Mouse (Mus musculus): ENCODE measurements around the gene Pxn.

The Pxn gene

DNA sequence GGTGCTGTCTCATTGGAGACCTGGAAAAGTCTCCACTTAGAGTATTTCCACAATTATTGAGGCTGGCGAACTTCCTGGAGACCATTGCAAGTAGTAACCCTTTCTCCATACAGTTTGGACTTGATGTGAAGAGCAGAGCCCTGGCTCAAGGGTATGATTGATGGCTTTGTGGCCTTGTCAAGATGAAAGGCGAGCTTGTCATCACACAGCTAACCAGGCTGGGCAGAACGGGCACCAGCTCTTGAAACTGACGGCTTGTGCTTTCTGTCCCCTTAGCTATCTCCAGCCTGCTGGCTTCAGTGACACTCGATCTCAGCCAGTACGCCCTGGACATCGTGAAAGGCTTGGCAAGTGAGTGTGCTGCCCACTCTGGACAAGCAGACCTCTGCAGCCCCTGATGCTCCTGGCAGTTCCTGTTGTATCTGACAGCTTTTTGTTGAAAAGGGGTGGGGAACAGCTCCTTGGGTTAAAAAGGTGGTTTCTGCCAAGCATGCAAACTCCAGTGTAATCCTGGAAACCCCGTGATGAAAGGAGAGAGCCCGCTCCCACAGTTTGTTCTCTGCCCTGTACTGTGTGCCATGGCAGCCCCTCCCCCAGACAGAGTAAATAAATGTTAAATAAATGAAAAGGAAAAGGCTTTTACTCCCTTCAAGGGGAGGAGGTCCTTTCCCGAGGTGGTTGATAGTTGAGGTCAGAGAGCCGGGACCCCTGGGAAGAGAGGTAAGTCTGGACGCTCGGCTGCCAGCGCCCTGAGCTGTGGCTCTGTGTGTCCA, 73.9 kb downstream of the Pxn start:
- no peak for DNase-seq (ENCODE audit: low spot score in 2 of 2)

DNA sequence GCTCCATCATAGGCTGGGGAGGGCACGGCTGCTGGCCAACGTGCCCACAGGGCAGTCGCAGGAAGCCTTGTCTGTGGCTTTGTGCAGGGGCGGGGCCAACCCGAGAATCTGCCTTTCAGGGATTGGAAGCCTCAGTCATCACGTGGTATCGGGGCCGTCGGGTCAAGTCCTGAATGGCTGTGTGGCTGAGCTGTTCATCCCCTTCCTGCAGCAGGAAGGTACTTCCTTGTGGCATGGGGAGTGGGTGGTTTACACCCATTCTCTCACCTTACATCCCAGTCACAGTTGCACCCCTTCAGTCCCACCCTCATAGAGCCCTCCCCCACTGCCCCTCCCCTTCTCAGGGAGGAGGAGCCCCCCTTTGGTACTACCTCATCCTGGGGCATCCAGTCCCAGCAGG, 75.2 kb downstream of the Pxn start:
- DNase-seq (ENCODE audit: low spot score in 2 of 2), result no peak

DNA sequence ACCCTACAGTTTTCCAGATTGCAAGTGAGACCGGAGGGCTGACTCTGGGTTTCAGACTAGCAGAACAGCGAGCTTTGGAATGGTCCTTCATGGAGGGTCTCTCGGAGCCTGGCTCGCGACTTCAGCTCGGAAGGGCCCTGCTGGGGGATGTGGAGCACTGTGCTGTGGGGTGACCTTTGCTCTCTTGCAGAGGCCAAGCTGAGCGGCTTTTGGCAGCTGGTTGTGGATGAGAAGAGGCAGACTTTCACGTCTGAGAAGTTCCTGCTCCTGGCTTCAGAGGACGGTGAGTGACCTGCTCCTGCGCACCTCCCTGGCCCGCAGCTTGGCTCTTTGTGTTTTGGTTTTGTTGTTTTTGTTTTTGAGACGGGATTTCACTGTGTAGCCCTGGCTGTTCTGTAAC, 79.1 kb downstream of the Pxn start:
- DNase-seq (ENCODE audit: low spot score in 2 of 2), result no peak

DNA sequence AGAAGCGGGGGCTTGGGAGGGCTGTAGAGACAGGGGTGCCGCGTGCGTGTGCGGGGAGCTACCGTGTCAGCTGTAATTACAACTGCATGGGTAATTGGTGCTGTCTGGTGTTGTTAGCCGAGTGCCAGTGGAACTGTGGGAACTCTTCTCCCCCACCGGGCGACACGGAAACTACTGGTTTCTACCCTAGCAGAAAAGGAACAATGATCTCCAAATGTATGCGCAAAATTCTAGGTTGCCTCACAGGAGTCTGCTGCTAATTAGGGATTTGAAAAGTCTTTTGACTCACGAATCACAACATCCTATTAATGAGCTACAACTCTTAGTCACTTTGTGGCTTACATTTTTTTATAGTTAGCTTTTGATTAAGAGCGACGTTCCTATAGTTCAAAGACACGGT, 79.7 kb downstream of the Pxn start:
- no peak for DNase-seq (ENCODE audit: low spot score in 2 of 2)

DNA sequence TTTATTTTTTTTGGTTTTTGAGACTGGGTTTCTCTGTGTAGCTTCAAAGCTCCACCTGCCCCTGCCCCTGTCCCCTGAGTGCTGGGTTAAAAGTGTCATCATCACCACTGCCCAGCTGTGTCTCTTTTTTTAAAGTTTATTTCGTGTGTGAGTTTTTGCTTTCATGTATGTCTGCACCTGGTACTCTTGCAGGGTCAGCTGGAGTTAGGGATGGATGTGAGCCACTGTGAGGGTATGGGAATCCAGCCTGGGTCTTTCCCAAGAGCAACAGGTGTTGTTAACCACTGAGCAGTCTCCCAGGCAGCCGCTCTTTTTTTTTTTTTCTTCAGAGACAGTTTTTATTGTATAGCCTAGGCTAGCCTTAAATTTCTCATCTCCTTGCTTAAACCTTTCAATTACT, 80.3 kb downstream of the Pxn start:
- DNase-seq (ENCODE audit: low spot score in 2 of 2), result no peak

DNA sequence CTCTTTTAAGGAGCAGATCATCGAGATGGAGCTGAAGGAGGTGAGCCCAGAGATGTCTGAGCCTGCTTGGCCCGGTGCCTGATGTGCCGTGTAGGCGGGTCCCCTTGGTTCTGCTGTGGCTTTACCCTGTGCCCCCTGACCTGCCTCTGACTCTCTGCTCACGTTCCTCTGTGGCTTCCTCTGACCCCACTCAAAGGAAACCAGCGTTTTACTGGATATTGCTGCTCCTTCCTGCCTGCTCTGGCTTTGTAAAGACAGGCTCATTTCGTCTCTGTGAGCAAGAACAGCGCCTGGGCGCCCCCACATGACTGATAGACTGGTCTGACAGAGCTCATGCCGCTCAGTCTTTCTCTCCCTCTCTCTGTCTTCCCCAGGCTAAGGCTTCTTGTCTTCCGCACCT, 84.6 kb downstream of the Pxn start:
- DNase-seq (ENCODE audit: low spot score in 2 of 2), result no peak

DNA sequence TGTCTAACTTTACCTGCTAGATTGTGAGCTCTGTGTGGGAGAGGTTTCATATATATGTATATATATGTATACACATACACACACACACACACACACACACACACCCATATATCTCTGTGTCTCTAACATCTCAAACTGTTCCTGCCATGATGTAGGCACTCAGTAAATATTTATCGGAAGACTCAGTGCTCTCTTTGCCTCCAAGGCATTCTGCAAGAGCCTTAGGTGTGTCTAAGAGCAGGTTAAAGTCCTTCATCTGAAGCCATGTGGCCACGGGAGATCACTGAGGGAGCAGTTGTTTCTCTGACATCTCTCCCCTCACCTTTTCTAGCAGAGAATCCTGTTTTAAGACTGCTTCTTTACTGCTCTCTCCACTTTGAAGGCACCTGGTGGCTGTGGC, 85.0 kb downstream of the Pxn start:
- DNase-seq (ENCODE audit: low spot score in 2 of 2), result no peak

DNA sequence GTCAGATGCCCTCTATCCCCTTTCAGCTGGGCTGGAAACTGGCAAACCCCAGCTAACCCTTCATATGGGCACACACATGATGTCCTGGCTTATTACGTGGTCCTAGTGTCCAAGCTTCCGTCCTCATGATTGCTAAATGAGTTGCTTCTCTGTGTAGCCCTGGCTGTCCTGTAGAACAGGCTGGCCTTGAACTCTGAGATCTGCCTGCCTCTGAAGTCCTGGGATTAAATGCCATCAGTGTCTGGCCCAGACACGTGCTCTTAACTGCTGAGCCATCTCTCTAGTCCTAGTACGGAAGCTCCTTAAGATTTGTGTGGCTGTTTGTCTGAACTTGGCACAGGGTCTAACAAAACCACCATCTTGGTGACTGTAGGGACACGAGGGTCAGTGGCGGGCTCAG, 97.1 kb downstream of the Pxn start:
- DNase-seq (ENCODE audit: low spot score in 2 of 2), result no peak
